Mouse (Mus musculus) limb, embryonic 15.5 days (tissue): Measurements from ENCODE around the gene Taf9. TPM values are rescaled to one million over a fixed set of nuclear protein-coding genes. Genes with fewer than 3 reads are reported as not detected.

Source experiments
- ATAC-seq: fragments of 200-750 bp; cut with Nextera tagmentation; 2 replicates; pipeline ENCODE4 v1.8.0; 2017; ENCODE audit warnings: low read depth, moderate TSS enrichment; ENCODE audit not compliant: insufficient number of reproducible peaks, low FRiP score, low TSS enrichment
- H3K27ac ChIP-seq: fragments of 300-500 bp; sonication (generic); 2 replicates; pipeline ENCODE4 v1.5.1; 2015; ENCODE audit warnings: moderate library complexity, mild to moderate bottlenecking, inconsistent platforms
- H3K27me3 ChIP-seq: fragments of 300-500 bp; sonication (generic); 2 replicates; pipeline ENCODE4 v1.6.1; 2015; ENCODE audit warnings: inconsistent platforms
- H3K36me3 ChIP-seq: fragments of 300-500 bp; sonication (generic); 2 replicates; pipeline ENCODE4 v1.6.1; 2015; ENCODE audit warnings: inconsistent platforms
- H3K4me1 ChIP-seq: fragments of 300-500 bp; sonication (generic); 2 replicates; pipeline ENCODE4 v1.6.1; 2015; ENCODE audit warnings: inconsistent platforms
- H3K4me2 ChIP-seq: fragments of 300-500 bp; sonication (generic); 2 replicates; pipeline ENCODE4 v1.6.1; 2015; ENCODE audit warnings: mild to moderate bottlenecking, inconsistent platforms
- H3K4me3 ChIP-seq: fragments of 300-500 bp; sonication (generic); 2 replicates; pipeline ENCODE4 v1.5.1; 2015; ENCODE audit warnings: mild to moderate bottlenecking, inconsistent platforms
- H3K9ac ChIP-seq: fragments of 300-500 bp; sonication (generic); 2 replicates; pipeline ENCODE4 v1.6.1; 2015; ENCODE audit warnings: inconsistent platforms
- H3K9me3 ChIP-seq: fragments of 300-500 bp; sonication (generic); 2 replicates; pipeline ENCODE4 v1.6.1; 2016; ENCODE audit warnings: inconsistent platforms
- WGBS: fragments of 180-500 bp; shearing (Covaris S2); methylation state at CpG from one replicate; pipeline ENCODE4 v1.1.7; 2015; 5-methylcytosine and 5-hydroxymethylcytosine counted together
- polyA plus RNA-seq: library from polyadenylated mRNA; unstranded; fragments of >200 nt; fragmentation: Nextera tagmentation; extraction: Ambion mirVana; gene quantifications from 2 replicates; pipeline ENCODE4 v1.2.1, GENCODE M21; 2015

The Taf9 gene
- 10.8 and 14.9 TPM in 2 replicates for polyA plus RNA-seq

DNA sequence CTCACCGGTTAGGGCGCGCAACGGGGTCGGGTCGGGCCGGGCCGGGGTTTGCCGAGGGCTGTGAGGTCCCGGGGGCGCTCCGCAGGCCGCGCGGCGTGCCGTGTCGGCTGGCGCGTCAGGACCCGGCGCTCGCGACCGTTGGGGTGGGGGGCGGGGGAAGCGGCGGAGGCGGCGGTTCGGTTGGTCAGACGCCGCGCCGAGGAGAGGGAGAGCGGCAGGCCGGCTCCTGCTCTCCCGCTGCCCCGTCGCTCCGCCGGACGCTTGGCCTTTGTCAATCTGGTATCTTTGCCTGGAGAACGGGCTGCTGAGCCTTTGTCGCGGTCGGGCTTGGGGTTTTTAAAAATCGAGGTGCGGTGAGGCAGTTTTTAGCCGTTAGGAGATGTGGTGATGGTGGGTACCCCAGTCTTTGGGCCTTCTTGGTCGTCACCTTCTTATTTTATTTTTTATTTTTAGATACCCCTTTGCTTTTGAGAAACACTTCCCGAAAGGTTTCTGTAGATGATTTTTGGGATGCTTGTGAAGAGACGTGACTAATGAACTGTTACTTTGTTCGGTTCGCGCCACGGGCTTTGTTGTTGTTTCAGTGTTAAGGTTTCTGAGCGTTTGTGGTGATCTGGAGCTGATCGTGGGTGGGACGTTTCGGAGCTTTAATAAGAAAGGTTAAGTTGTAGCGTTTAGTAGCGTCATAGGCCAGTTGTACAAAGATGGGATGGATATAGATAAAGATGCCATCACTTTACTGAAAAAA lies at the start of gene Taf9:
TSS of gene Taf9 (plus strand) at position 141 of the 748 bp plus-strand sequence.
- Histone ChIP-seq H3K9ac (peak within 1 kb of the TSS; percentile 90), H3K9me3 (no peaks in the 10 kb centered on the region)
- under 1% methylated on average over 41 of the region's 63 CpGs for WGBS

DNA sequence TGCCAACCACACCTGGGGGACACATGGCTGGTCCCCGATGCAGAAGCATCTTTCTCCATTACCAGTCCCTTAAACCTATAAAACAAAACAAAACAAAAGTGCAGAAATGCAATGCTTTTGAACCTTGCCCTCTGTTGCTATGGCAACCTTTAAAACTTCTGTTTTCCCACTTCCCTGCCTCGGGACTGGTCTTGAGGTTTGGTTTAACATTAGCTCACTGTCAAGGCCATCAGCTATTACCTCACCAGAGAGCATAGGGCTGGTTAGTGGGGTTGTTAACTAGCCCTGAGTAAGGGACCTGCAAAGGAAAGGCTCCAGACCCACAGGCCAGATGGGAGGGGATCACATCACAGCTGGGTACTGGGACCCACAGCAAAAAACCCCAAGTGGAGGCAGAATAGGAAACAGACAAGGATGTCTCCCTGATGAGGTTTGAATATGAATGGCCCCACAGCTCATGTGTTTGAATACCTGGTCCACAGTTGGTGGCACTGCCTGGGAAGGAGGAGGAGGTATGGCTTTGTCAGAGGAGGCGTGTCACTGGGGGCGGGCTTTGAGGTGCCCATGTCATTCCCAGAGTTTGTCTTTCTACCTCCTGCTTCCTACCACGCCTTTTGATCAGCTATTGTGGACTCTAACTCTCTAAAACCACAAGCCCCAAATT lies 49.0 kb upstream of the Taf9 start:
- 61% methylated on average over 5 of the region's 5 CpGs for WGBS
- Histone ChIP-seq H3K4me2 (no peak overlapping the region), H3K4me1 (no peaks in the 10 kb centered on the region), H3K36me3 (no peaks in the 10 kb centered on the region), H3K27me3 (no peaks in the 10 kb centered on the region), H3K4me3 (no peak overlapping the region), H3K9me3 (no peaks in the 10 kb centered on the region), H3K27ac (no peak overlapping the region), H3K9ac (no peak overlapping the region)
- no peak for ATAC-seq

More for the DNA sequence above, at the start of gene Taf9:
- H3K4me1 ChIP-seq, result peaks cover 10% of the 10 kb centered on the region
- peak; percentile 52 for ATAC-seq
- peak within 1 kb of the TSS; percentile 78 for H3K4me2 ChIP-seq
- peaks cover 10% of the 10 kb centered on the region; the same call in 1 of the 2 replicates for H3K36me3 ChIP-seq
- no peaks in the 10 kb centered on the region for H3K27me3 ChIP-seq
- peak within 1 kb of the TSS; percentile 96 for H3K4me3 ChIP-seq
- H3K27ac ChIP-seq, result peak within 1 kb of the TSS; percentile 96

DNA sequence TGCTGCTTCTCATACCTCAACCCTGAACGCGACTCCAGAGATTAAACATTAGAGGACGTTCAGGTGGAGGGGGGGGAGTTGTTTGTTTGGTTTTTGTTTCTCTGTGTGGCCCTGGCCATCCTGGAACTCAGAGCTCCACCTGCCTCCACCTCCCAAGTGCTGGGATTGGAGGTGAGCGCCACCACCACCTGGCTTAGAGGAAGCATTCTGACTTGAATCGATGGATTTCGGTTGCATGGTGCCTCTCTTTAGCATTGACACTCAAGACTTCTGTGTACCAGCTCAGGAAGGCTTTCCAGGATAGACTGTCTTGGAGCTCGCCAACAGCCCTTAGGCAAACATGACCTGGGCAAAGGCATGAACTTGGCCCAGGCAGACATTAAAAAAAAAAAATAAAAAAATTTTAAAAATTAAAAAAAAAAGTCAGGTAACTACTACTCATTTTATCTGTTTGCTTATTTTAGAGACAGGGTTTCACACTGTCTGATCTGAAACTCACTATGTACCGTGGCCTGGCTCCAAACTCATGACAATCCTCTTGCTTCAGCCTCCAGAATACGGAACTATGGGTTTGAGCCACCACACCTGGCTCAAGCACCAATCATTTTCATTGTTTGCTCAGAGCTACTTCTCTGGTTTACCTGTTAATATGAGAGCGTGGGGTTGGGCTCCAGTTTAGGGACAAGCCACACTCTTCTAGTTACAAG lies 48.2 kb upstream of the Taf9 start:
- Histone ChIP-seq H3K27ac (no peak overlapping the region), H3K27me3 (no peaks in the 10 kb centered on the region), H3K36me3 (no peaks in the 10 kb centered on the region), H3K4me2 (no peak overlapping the region), H3K4me3 (no peak overlapping the region), H3K9me3 (no peaks in the 10 kb centered on the region), H3K4me1 (no peaks in the 10 kb centered on the region), H3K9ac (no peak overlapping the region)
- no peak for ATAC-seq
- 88% methylated on average over 10 of the region's 10 CpGs for WGBS

DNA sequence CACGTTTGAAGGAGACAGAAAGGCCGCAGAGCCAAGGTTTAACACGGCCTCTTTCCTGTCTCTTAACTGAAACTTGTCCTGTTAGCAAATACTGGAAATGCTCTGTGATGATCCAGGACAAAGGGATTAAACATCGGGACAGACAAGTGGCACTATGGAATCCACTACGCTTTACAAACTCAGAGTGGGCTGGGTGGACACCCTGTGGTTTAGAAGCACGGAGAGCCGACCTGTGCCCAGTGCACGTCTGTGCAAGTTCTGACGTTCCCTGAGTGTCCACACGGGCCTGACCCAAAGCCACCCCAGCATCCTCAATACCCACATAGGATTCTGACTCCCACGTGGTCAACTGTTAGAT lies 47.7 kb upstream of the Taf9 start:
- Histone ChIP-seq H3K4me2 (no peak overlapping the region), H3K4me1 (no peaks in the 10 kb centered on the region), H3K9me3 (no peaks in the 10 kb centered on the region), H3K27me3 (no peaks in the 10 kb centered on the region), H3K36me3 (no peaks in the 10 kb centered on the region), H3K9ac (no peak overlapping the region), H3K4me3 (no peak overlapping the region), H3K27ac (no peak overlapping the region)
- ATAC-seq, result no peak
- WGBS, result 84% methylated on average over 11 of the region's 11 CpGs

DNA sequence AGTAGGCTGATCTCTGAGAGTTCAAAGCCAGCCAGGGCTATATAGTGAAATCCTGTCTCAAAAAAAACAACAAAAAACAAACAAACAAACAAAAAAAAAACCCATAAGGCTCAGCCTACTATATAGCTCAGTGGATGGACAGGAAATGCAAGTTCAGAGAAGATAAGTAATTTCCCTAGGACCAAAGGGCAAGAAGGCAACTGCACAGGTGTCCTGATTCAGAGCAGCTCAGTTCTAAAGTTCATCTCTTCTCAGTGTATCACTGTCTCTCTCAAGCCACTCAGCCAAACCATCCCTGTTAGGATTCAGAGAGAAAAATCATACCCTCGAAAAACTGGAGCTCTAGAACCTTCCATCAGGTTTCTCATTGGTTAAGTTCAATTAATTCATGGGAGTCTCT lies 45.5 kb upstream of the Taf9 start:
- Histone ChIP-seq H3K9me3 (no peaks in the 10 kb centered on the region), H3K9ac (no peak overlapping the region), H3K4me1 (no peaks in the 10 kb centered on the region), H3K27me3 (no peaks in the 10 kb centered on the region), H3K27ac (no peak overlapping the region), H3K4me3 (no peak overlapping the region), H3K36me3 (no peaks in the 10 kb centered on the region), H3K4me2 (no peak overlapping the region)
- ATAC-seq, result no peak
- WGBS, result 57% methylated on average over 1 of the region's 1 CpGs

DNA sequence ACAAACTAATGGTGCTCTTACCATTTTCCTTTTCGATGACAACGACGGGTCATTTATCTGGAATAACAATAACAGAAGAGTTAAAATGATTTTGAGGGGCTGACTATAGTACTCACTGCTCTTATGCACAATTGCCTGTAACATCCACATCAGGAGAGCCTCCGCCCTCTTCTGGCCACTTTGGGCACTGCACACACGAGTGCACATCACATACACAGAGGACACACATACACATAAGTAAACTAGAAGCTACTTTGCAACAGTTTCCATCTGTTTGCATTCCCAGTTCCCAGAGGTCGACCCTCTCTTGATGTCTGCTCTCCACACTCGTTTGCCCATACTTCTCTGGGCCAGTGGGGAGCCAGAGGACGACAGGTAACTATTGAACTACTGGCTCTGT lies 43.6 kb upstream of the Taf9 start:
- WGBS, result 88% methylated on average over 8 of the region's 8 CpGs
- no peak overlapping the region for H3K9ac ChIP-seq
- H3K4me2 ChIP-seq, result no peak overlapping the region
- no peaks in the 10 kb centered on the region for H3K27me3 ChIP-seq
- peaks cover 5% of the 10 kb centered on the region; the same call in 1 of the 2 replicates for H3K36me3 ChIP-seq
- no peaks in the 10 kb centered on the region for H3K9me3 ChIP-seq
- no peak overlapping the region for H3K4me3 ChIP-seq
- no peak overlapping the region for H3K27ac ChIP-seq
- no peaks in the 10 kb centered on the region for H3K4me1 ChIP-seq
- ATAC-seq, result no peak

DNA sequence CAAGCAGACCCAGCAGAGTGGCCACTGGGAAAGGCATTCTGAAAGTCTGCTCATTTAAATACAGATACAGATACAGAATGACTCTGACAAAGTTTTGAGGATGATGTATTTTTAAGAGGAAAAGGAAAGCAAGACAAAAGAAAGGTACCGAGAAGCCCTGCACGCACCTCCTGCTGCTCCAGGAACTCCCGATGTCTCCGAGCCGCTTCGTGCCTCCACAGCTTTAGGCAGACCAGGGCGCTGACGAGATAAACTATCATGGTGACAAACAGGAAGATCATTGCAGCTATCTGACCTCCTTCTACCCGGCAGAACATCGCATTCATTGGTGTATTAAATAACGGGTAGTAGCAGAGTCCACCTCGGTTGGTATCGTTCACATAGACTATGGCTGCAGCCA lies 40.1 kb upstream of the Taf9 start:
- H3K4me2 ChIP-seq, result no peak overlapping the region
- H3K36me3 ChIP-seq, result peaks cover 5% of the 10 kb centered on the region; the same call in 1 of the 2 replicates
- peaks cover 4% of the 10 kb centered on the region; the same call in 1 of the 2 replicates for H3K27me3 ChIP-seq
- WGBS, result 91% methylated on average over 13 of the region's 13 CpGs
- no peak overlapping the region for H3K27ac ChIP-seq
- peaks cover 2% of the 10 kb centered on the region; the same call in 1 of the 2 replicates for H3K4me1 ChIP-seq
- H3K4me3 ChIP-seq, result no peak overlapping the region
- H3K9ac ChIP-seq, result no peak overlapping the region
- no peak for ATAC-seq
- no peaks in the 10 kb centered on the region for H3K9me3 ChIP-seq

DNA sequence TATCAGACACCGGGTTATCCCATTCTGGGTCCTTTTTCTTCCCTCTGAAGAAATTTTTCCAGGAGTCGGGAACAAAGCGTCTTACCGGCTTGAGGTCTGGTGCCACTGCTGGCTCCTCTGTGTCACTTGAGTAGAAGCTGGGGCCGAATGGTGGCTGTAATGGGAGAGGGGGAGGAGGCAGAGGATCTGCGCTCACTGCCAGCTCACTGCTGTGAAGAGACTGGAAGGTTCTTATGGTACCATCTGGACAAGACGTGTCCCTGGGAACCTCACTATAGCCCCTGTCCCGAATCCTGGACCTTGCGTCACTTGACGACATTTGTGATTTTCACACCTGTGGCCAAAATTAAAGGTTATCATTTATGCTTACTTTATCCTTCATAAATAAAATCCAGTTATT lies 39.1 kb upstream of the Taf9 start:
- H3K27me3 ChIP-seq, result peaks cover 11% of the 10 kb centered on the region
- H3K27ac ChIP-seq, result no peak overlapping the region
- WGBS, result 92% methylated on average over 10 of the region's 10 CpGs
- peaks cover 5% of the 10 kb centered on the region for H3K36me3 ChIP-seq
- no peak overlapping the region for H3K4me2 ChIP-seq
- no peak overlapping the region for H3K4me3 ChIP-seq
- H3K9me3 ChIP-seq, result no peaks in the 10 kb centered on the region
- no peak for ATAC-seq
- peaks cover 9% of the 10 kb centered on the region; the same call in 1 of the 2 replicates for H3K4me1 ChIP-seq
- H3K9ac ChIP-seq, result no peak overlapping the region

DNA sequence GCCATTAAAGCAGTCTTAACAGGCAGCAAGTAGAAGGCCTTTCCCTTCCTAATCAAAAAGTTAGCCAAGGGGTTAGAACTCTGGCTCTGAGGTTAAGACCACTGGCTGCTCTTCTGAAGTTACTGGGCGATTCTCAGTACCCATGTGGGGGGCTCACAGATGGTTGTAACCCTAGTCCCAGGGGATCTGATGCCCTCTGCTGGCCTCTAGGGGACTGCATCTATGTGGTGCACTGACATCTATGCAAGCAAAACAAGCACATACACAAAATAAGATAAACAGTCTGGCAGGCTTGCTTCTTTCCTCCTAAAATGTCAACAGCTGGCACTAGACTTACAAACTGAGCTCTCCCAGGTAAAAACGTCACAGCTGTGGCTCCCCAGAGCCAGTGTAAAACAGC lies 38.5 kb upstream of the Taf9 start:
- WGBS, result 52% methylated on average over 2 of the region's 2 CpGs

DNA sequence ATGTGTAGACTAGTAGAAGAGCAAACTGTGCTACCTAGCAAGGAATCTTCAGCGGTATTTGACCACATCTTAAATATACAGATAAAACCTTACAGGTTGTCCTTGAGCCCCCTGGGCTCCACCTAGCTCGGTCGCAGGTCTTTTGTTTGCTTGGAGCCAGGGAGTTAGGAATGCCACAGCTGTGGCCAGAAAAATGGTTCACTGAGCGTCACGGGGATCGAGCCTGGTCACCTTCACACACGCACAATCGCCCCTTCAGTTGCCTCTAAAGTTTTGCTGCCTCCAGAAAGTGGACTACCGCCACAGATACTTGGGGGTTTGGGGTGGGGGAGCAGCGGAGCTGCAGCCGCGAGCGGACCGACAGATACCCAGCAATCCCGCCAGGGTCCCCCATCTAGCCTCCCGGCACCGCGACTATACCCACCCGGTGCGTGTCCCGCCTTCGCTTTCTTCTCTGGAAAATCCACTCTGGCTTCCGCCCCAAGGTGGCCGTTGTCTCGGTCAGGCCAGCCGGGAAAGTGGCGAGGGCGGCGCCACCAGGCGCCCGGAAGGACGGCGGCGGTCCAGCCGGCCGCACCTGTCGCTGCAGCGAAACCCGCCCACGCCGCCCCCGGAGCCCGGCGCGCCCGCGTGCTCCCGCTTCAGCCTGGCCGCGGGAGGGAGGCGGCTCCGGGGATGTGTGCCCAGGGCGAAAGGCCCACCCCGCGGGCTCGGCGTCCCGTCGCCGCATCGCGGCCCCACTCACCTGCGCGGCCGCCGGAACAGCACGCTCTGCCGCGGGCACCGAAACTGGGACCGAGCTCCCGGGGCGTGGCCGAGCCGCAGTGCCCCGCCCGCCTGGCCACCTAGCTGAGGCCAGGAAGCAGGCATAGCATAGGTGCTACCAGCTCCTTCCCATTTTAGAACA lies 34.9 kb upstream of the Taf9 start, which contains the start of gene Marveld2:
TSS of gene Marveld2 (minus strand) at position 791 of the 907 bp plus-strand sequence.
- H3K27me3 ChIP-seq, result peaks cover 16% of the 10 kb centered on the region
- 3% methylated on average over 47 of the region's 77 CpGs for WGBS
- H3K9ac ChIP-seq, result peak within 1 kb of the TSS; percentile 27; the same call in 1 of the 2 replicates
- H3K4me3 ChIP-seq, result peak within 1 kb of the TSS; percentile 53
- no peak within 1 kb of the TSS for H3K27ac ChIP-seq
- H3K9me3 ChIP-seq, result no peaks in the 10 kb centered on the region
- peaks cover 9% of the 10 kb centered on the region; the same call in 1 of the 2 replicates for H3K4me1 ChIP-seq
- peak within 1 kb of the TSS; percentile 87 for H3K4me2 ChIP-seq
- ATAC-seq, result no peak
- peaks cover 30% of the 10 kb centered on the region for H3K36me3 ChIP-seq

More for the DNA sequence above, 38.5 kb upstream of the Taf9 start:
- Histone ChIP-seq H3K36me3 (peaks cover 12% of the 10 kb centered on the region), H3K4me3 (no peak overlapping the region), H3K9me3 (no peaks in the 10 kb centered on the region), H3K4me2 (no peak overlapping the region), H3K27me3 (peaks cover 16% of the 10 kb centered on the region), H3K4me1 (peaks cover 9% of the 10 kb centered on the region; the same call in 1 of the 2 replicates), H3K9ac (no peak overlapping the region), H3K27ac (no peak overlapping the region)
- no peak for ATAC-seq

DNA sequence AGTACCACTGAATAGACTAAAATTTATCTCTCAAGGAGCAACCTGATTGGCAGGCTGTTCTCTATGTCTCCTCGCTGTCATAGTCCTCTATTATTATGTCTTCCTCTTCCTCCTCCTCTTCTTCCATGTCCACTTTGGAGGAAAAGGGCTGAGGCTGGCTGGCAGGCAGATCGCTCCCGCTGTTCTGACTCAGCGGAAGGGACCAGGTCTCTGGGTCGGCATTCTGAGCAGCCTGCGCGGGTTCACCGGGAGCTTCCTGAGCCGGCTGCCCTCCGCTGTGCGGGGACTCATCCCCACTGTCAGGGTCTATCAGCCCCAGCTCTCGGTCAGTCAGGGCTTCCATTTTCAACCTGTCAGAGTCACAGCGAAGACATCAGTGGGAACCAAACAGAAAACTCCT lies 33.8 kb upstream of the Taf9 start:
- H3K27ac ChIP-seq, result no peak overlapping the region
- no peak overlapping the region for H3K4me2 ChIP-seq
- H3K9me3 ChIP-seq, result no peaks in the 10 kb centered on the region
- peaks cover 35% of the 10 kb centered on the region for H3K36me3 ChIP-seq
- H3K4me1 ChIP-seq, result peaks cover 9% of the 10 kb centered on the region; the same call in 1 of the 2 replicates
- peaks cover 16% of the 10 kb centered on the region for H3K27me3 ChIP-seq
- no peak overlapping the region for H3K4me3 ChIP-seq
- H3K9ac ChIP-seq, result no peak overlapping the region
- 81% methylated on average over 13 of the region's 13 CpGs for WGBS
- ATAC-seq, result no peak
